In the genomic region with DNA sequence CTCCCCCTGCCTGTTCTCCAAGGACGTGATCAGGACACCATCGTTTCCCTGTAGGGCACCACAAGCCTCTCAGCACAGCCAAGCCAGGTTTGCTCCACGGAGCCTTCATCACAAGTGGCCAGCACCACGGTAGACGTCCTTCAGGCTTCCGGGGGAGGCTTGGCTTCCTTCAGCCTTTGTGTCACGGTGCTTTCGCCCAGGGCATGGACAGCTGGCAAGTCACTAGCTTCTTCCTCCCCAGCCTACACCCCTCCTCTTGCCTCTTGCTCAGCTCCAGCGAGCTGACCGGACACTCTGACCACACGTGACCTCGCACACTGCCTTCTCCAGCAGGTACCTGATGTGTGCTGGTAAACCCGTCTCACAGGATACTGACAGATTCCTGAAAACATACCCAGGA, we compare ENCODE assay signal across 14 mouse cellular contexts. TPM values are rescaled to one million over a fixed set of nuclear protein-coding genes. Genes with fewer than 3 reads are reported as not detected.
DNase-seq lines count a peak whose midpoint lies in the region; ATAC-seq and TF ChIP-seq lines count a peak whose summit lies in the region.
"Had no signal": no experiment of that assay in that cellular context is flagged by ENCODE, and none has a peak within 500 bp of the region (broad histone marks: within the 10 kb centered on the region; RNA-seq: fewer than 3 reads in every experiment).

No protein-coding gene starts in this region.

- dilution Hi-C loops in CH12.LX (cut with MboI; ENCODE audit: extremely low pct_ligation_motif_present, extremely low pct_unique_long_range_greater_than_20kb, low sequenced_read_pairs) = no loop called here

- in situ Hi-C loops in CH12.LX (cut with MboI; ENCODE audit: low pct_ligation_motif_present, low pct_unique_long_range_greater_than_20kb, low sequenced_read_pairs) = no loop called here

- no peak for TF ChIP-seq POLR2A in CH12.LX (IDR thresholded peaks at IDR 0.05; ENCODE audit: low read depth, low read length)

- 61% methylated on average over 13 of the region's 13 CpGs for WGBS in heart, embryonic 14.5 days
- 37% methylated on average over 13 of the region's 13 CpGs for WGBS in kidney, postnatal 0 days
- 85% methylated on average over 13 of the region's 13 CpGs for WGBS in midbrain, embryonic 16.5 days

- ATAC-seq in heart, embryonic 14.5 days (ENCODE audit: insufficient number of reproducible peaks, insufficient read depth, low FRiP score, low read depth) = no peak
- peak; percentile 41; the same call in 1 of the 2 replicates for ATAC-seq in kidney, postnatal 0 days (replicated peaks; ENCODE audit: low FRiP score, low read depth)
- no peak for ATAC-seq in midbrain, embryonic 16.5 days
- ATAC-seq: midbrain, embryonic 13.5 days had no signal

- no peak for TF ChIP-seq RAD21 in CH12.LX (IDR thresholded peaks at IDR 0.05; ENCODE audit: low read depth, low read length)

- intact Hi-C loops in heart, postnatal 25 days (cut with DNase I) = no loop called here

- TF ChIP-seq CTCF in CH12.LX (conservative IDR thresholded peaks at IDR 0.05 in 1 of 2, IDR thresholded peaks at IDR 0.05 in 1 of 2; ENCODE audit: low read depth in 2 of 2, low read length in 2 of 2) (no peak), E14TG2a.4 (conservative IDR thresholded peaks at IDR 0.05; ENCODE audit: low read length) (no peak)
- no peak for TF ChIP-seq CTCF in kidney, postnatal 0 days (IDR thresholded peaks at IDR 0.05; ENCODE audit: low read depth)

- no peaks in the 10 kb centered on the region for H3K9me3 ChIP-seq in heart, embryonic 14.5 days (ENCODE audit: control insufficient read depth, low read length)
- H3K9me3 ChIP-seq in CH12.LX (replicated peaks; ENCODE audit: low read length) (no peaks in the 10 kb centered on the region), E14TG2a.4 (ENCODE audit: low read length) (no peaks in the 10 kb centered on the region)
- H3K9me3 ChIP-seq in kidney, postnatal 0 days (replicated peaks; ENCODE audit: low read length) = no peaks in the 10 kb centered on the region
- no peaks in the 10 kb centered on the region for H3K9me3 ChIP-seq in midbrain, embryonic 16.5 days (replicated peaks; ENCODE audit: control insufficient read depth, low read length, poor library complexity, severe bottlenecking)
- H3K9me3 ChIP-seq: hindbrain, embryonic 10.5 days; limb, embryonic 10.5 days; midbrain, embryonic 13.5 days; neural tube, embryonic 12.5 days had no signal

- H3K9ac ChIP-seq in heart, embryonic 14.5 days (ENCODE audit: low read length) = peak overlapping the region; percentile 1; the same call in 1 of the 2 replicates
- no peak overlapping the region for H3K9ac ChIP-seq in CH12.LX (ENCODE audit: insufficient read depth, low read depth)
- no peak overlapping the region for H3K9ac ChIP-seq in kidney, postnatal 0 days (ENCODE audit: low read depth, low read length)
- no peak overlapping the region for H3K9ac ChIP-seq in midbrain, embryonic 16.5 days (ENCODE audit: low read depth, low read length)
- H3K9ac ChIP-seq: midbrain, embryonic 13.5 days; neural tube, embryonic 12.5 days had no signal

- peaks cover 16 to 35% of the 10 kb centered on the region in 2 experiments for H3K4me1 ChIP-seq in heart, embryonic 14.5 days (ENCODE audit: control insufficient read depth in 2 of 2, insufficient read depth in 2 of 2, low read length in 2 of 2)
- H3K4me1 ChIP-seq in CH12.LX (ENCODE audit: control insufficient read depth in 1 of 2, insufficient read depth in 2 of 2) (peaks cover 46 to 73% of the 10 kb centered on the region in 2 experiments), E14TG2a.4 (replicated peaks; ENCODE audit: low read depth, low read length) (peaks cover 90% of the 10 kb centered on the region)
- H3K4me1 ChIP-seq in kidney, postnatal 0 days (replicated peaks; ENCODE audit: insufficient read depth, low read length) = no peaks in the 10 kb centered on the region; the same call in 1 of the 2 replicates
- 0 out of 2 replicates have a peak, but pooled peaks cover 3% of the 10 kb centered on the region for H3K4me1 ChIP-seq in midbrain, embryonic 16.5 days (ENCODE audit: control insufficient read depth, insufficient read depth, low read length)

- peaks cover 92% of the 10 kb centered on the region for H3K79me2 ChIP-seq in CH12.LX (replicated peaks; ENCODE audit: control insufficient read depth, extremely low read depth, insufficient read depth, poor library complexity, severe bottlenecking)

- no peak overlapping the region for H3K4me3 ChIP-seq in heart, embryonic 14.5 days (ENCODE audit: control insufficient read depth in 1 of 2, insufficient read depth in 1 of 2, low read depth in 1 of 2, low read length in 2 of 2)
- H3K4me3 ChIP-seq in CH12.LX (replicated peaks in 1 of 3; ENCODE audit: low read depth in 2 of 3, low read length in 2 of 3, poor library complexity in 1 of 3) (peak overlapping the region in 1 of 3 experiments; percentile 15), E14TG2a.4 (replicated peaks; ENCODE audit: low read length) (0 out of 2 replicates have a peak overlapping the region, but pooled peaks have one; percentile 10)
- H3K4me3 ChIP-seq in kidney, postnatal 0 days (replicated peaks; ENCODE audit: low read depth, low read length) = no peak overlapping the region
- no peak overlapping the region for H3K4me3 ChIP-seq in midbrain, embryonic 16.5 days (ENCODE audit: low read depth, low read length)
- H3K4me3 ChIP-seq: hindbrain, embryonic 10.5 days; layer of hippocampus, adult 2 months; limb, embryonic 10.5 days; midbrain, embryonic 13.5 days; neural tube, embryonic 12.5 days had no signal

- H3K4me2 ChIP-seq in heart, embryonic 14.5 days (ENCODE audit: low read length) = no peak overlapping the region
- H3K4me2 ChIP-seq in CH12.LX (ENCODE audit: insufficient read depth, low read depth, poor library complexity, severe bottlenecking) = no peak overlapping the region
- H3K4me2 ChIP-seq in kidney, postnatal 0 days (ENCODE audit: low read length) = no peak overlapping the region
- no peak overlapping the region for H3K4me2 ChIP-seq in midbrain, embryonic 16.5 days (ENCODE audit: low read length)
- H3K4me2 ChIP-seq: midbrain, embryonic 13.5 days; neural tube, embryonic 12.5 days had no signal

- H3K27ac ChIP-seq in heart, embryonic 14.5 days (replicated peaks in 1 of 2; ENCODE audit: control insufficient read depth in 1 of 2, insufficient read depth in 1 of 2, low read depth in 2 of 2, low read length in 2 of 2) = 0 out of 4 replicates have a peak overlapping the region, but pooled peaks of 1 of the 2 experiments have one; percentile 8
- H3K27ac ChIP-seq in CH12.LX (ENCODE audit: insufficient read depth, low read depth) = peak overlapping the region; percentile 2; the same call in 1 of the 2 replicates
- H3K27ac ChIP-seq in kidney, postnatal 0 days = peak overlapping the region; percentile 4; the same call in 1 of the 2 replicates
- H3K27ac ChIP-seq in midbrain, embryonic 16.5 days (ENCODE audit: low read length) = no peak overlapping the region
- H3K27ac ChIP-seq: hindbrain, embryonic 10.5 days; limb, embryonic 10.5 days; midbrain, embryonic 13.5 days; neural tube, embryonic 12.5 days had no signal

- no peak for TF ChIP-seq EP300 in CH12.LX (IDR thresholded peaks at IDR 0.05; ENCODE audit: low read length)

- no peaks in the 10 kb centered on the region for H3K27me3 ChIP-seq in heart, embryonic 14.5 days (ENCODE audit: control insufficient read depth, insufficient read depth, low read length)
- no peaks in the 10 kb centered on the region for H3K27me3 ChIP-seq in CH12.LX (replicated peaks)
- H3K27me3 ChIP-seq in E14TG2a.4 (ENCODE audit: insufficient read depth, low read length) = no peaks in the 10 kb centered on the region
- no peaks in the 10 kb centered on the region for H3K27me3 ChIP-seq in kidney, postnatal 0 days (ENCODE audit: insufficient read depth, low read length)
- no peaks in the 10 kb centered on the region for H3K27me3 ChIP-seq in midbrain, embryonic 16.5 days (ENCODE audit: control insufficient read depth, insufficient read depth, low read depth, low read length)
- H3K27me3 ChIP-seq: midbrain, embryonic 13.5 days; neural tube, embryonic 12.5 days had no signal

- H3K36me3 ChIP-seq in heart, embryonic 14.5 days (ENCODE audit: control insufficient read depth, insufficient read depth, low read length) = peaks cover 13% of the 10 kb centered on the region
- H3K36me3 ChIP-seq in CH12.LX (replicated peaks in 1 of 2; ENCODE audit: control insufficient read depth in 1 of 2, insufficient read depth in 1 of 2, low read length in 1 of 2) (peaks cover 42 to 77% of the 10 kb centered on the region in 2 experiments), E14TG2a.4 (ENCODE audit: insufficient read depth, low read length) (peaks cover 68% of the 10 kb centered on the region)
- H3K36me3 ChIP-seq in kidney, postnatal 0 days (ENCODE audit: insufficient read depth, low read length) = peaks cover 7% of the 10 kb centered on the region; the same call in 1 of the 2 replicates
- peaks cover 1% of the 10 kb centered on the region; the same call in 1 of the 2 replicates for H3K36me3 ChIP-seq in midbrain, embryonic 16.5 days (ENCODE audit: control insufficient read depth, insufficient read depth, low read length)

- DNase-seq in heart, postnatal 25 days (ENCODE audit: low spot score) = no peak
- DNase-seq in CH12.LX (ENCODE audit: extremely low read depth) = no peak
- DNase-seq in kidney, postnatal 0 days (ENCODE audit: low spot score) = peak; percentile 42
- DNase-seq in retina, embryonic 14.5 days (ENCODE audit: low spot score) = no peak
- no peak for DNase-seq in spleen, adult 12 weeks (ENCODE audit: low spot score)
- DNase-seq: right cerebral cortex, adult 18-20 months had no signal

TF ChIP-seq in CH12.LX, 34 proteins besides CTCF, POLR2A, EP300 and RAD21 (continues in another document):
- TF ChIP-seq MAX (IDR thresholded peaks at IDR 0.05; ENCODE audit: low read length) = no peak
- no peak for TF ChIP-seq CHD1 (IDR thresholded peaks at IDR 0.05; ENCODE audit: low read depth, low read length)
- no peak for TF ChIP-seq ELF1 (IDR thresholded peaks at IDR 0.05; ENCODE audit: low read depth, low read length)

RNA-seq across cellular contexts. Expression of a gene that starts 9.5 kb away (rescaled TPM):
- 166 and 175 TPM in 2 replicates for polyA plus RNA-seq in heart, embryonic 14.5 days (2014; fragmentation: Nextera tagmentation; extraction: Ambion mirVana)
- 100 to 1,000 TPM in 1 of 2 experiments, 10 to 100 TPM in 1; 99.3 to 105 TPM for total RNA-seq in heart, postnatal 25 days (2021)
- 126 TPM in 2 replicates for total RNA-seq in CH12.LX (2012; rRNA removed)
- total RNA-seq in CH12.LX (2014; rRNA removed) = 84.0 and 92.8 TPM in 2 replicates
- 157 and 184 TPM in 2 replicates for polyA plus RNA-seq in CH12.LX (2012; ENCODE audit: insufficient read length, low read depth)
- polyA plus RNA-seq in kidney, postnatal 0 days (2015; fragmentation: Nextera tagmentation; extraction: Ambion mirVana) = 256 and 262 TPM in 2 replicates
- polyA plus RNA-seq in midbrain, embryonic 16.5 days (2015; fragmentation: Nextera tagmentation; extraction: Ambion mirVana) = 321 and 344 TPM in 2 replicates

RNA-seq across cellular contexts. Expression of a gene that starts 38.9 kb away (rescaled TPM):
- 0.19 and 5.2 TPM in 2 replicates for polyA plus RNA-seq in heart, embryonic 14.5 days (2014; fragmentation: Nextera tagmentation; extraction: Ambion mirVana)
- 10 to 100 TPM; 18.0 to 18.4 TPM for total RNA-seq in heart, postnatal 25 days (2021)
- total RNA-seq in CH12.LX (2012; rRNA removed) (10.3 and 15.0 TPM in 2 replicates), CH12.LX (2014; rRNA removed) (not detected in 2 replicates)
- polyA plus RNA-seq in CH12.LX (2012; ENCODE audit: insufficient read length, low read depth) = 2.4 TPM in 1 of 2 replicates, not detected in the other
- polyA plus RNA-seq in kidney, postnatal 0 days (2015; fragmentation: Nextera tagmentation; extraction: Ambion mirVana) = 11.2 and 12.6 TPM in 2 replicates
- 7.7 and 9.2 TPM in 2 replicates for polyA plus RNA-seq in midbrain, embryonic 16.5 days (2015; fragmentation: Nextera tagmentation; extraction: Ambion mirVana)
